Mouse (Mus musculus): ENCODE measurements around the gene Dnpep.
A peak's percentile ranks its signal among the peaks of the same experiment; 100 is the strongest.

The Dnpep gene

GRCm38 (mm10) chr1:75264091-75264880 lies 53.5 kb downstream of the Dnpep start, which contains the start of gene Ptprn:
TSS of gene Ptprn (minus strand) at chr1:75264502.
- no peak for DNase-seq (ENCODE audit: low spot score in 2 of 2)

DNA sequence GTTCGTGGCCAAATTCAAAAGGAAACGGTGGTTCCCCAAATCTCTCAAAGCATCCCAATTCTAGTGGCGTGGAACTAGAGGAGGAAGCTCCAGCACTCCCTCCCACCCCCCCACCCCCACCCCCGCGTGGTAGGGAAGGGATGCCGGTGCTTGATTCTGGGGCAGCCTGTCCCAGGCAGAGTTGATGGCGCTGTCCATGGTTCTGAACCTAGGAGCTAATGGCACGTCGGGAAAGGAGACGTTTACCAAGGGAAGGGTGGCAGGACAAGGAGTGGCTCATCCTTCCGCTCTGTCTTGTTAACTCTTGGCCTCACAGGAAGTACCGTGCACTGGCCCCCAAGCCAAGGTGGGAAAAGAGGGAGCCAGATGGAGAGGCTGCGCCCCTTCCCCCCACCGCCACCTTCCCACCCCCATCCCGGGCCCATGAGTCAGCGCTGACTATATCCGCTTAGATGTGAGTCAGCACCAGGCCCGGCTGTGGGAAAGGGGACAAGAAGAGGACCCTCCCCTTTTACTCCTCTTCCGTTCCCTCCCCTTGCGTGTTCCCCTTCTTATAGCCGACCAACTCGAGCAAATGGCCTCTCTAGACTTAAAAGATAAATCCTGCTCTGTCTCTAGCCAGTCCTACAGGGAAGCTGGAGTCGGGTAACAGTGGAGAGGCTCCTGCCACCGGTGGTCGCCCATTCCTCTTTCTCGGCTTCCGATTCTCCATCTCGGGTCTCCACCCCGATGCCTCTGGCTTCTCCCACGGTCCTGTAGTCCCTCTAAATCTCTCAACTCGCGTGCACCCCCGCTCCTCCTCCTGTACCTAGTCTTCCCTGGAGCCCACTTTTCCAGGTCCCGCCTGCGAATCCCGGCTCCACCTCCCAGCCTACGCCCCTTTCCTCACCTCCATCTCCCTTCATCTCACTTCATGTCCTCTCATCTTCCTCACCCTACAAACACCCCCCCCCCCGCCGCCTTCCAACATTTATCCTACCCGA lies 54.5 kb downstream of the Dnpep start:
- DNase-seq (ENCODE audit: low spot score in 2 of 2): peak in 1 of 2 experiments; percentile 82

DNA sequence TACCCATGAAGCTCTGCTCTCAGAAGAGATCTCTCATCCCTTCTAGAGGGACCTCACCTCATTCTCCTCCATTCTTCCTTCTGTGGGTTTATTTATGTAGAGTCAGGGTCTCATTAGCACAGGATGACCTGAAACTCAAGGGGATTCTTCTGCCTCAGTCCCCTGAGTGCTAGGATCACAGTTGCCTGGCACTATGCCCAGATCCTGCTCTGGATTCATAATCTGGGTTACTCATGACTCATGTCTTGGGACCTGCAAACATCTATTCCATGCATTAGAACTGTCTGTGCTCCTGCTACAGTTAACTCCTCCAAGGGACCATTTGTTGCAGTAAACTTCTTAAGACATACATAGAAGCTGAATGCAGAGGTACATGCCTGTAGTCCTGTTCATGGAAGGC lies 56.5 kb downstream of the Dnpep start:
- DNase-seq (ENCODE audit: low spot score in 2 of 2): no peak

All from spleen, postnatal 4 days (tissue).